Mouse (Mus musculus) megakaryocyte, embryonic 14.5 days (primary cell): ENCODE measurements around the gene Hoxb3.

Experiments
- FLI1 ChIP-seq: IDR thresholded peaks from 2 replicates; pipeline ENCODE4 v1.6.1; 2012; ENCODE audit warnings: low read length, inconsistent platforms, mixed read lengths
- GATA1 ChIP-seq: IDR thresholded peaks from 3 replicates; pipeline ENCODE4 v1.6.1; 2012; ENCODE audit warnings: mixed read lengths, low read length, inconsistent platforms, borderline replicate concordance

DNA sequence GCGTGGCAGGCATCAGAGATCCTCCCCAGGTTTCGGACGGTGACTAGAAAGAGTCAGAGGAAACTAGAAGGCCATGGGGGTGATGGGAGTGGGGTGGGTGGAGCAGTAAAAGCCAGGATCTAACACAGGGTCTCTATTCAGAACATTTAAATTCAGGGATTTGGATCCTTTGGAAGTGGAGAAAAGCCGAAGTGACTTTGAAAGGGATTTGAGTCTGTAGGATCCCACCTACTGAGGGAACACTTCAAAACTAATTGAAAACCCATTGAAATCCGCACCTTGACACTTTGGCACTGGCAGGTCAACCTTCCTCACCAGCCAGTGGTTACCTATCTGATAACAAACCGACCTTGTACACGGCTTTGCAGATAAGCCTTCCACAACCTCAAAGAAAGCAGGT lies 51.7 kb downstream of the Hoxb3 start:
- TF ChIP-seq FLI1 (no peak), GATA1 (no peak)
